Mouse (Mus musculus): ENCODE data around the gene Hcrt. TPM values are rescaled to one million over a fixed set of nuclear protein-coding genes. Genes with fewer than 3 reads are reported as not detected.

The Hcrt gene
- polyA plus RNA-seq, 1 experiment from 2014 or later: not detected

DNA sequence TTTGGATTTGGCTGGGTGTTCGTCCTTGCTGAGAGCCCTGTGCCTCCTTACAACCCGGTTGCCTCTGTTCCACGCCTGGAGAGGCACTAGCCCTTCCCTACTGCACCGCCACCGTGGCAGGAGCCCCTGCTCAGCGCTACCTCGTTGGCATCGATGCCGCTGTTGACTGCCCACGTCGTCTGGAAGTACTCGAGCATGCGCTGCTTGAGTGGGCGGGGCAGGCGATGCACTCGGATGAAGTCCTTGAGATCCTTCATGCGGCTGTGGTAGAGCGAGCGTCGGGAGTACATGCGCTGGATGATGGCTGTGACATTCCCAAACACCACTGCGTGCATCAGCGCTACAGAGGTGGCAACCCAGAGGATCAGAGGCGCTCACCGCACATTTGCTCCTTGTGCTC, 13.3 kb downstream of the Hcrt start:
- Histone ChIP-seq H3K9me3 (replicated peaks) (no peaks in the 10 kb centered on the region), H3K4me1 (replicated peaks) (0 out of 2 replicates have a peak, but pooled peaks cover 3% of the 10 kb centered on the region), H3K4me2 (no peak overlapping the region), H3K36me3 (no peaks in the 10 kb centered on the region), H3K4me3 (no peak overlapping the region), H3K9ac (no peak overlapping the region), H3K27ac (no peak overlapping the region), H3K27me3 (peaks cover 65% of the 10 kb centered on the region)
- ATAC-seq (replicated peaks; ENCODE audit: insufficient number of reproducible peaks, insufficient read depth, low FRiP score, low read depth): no peak
- 31% methylated on average over 25 of the region's 25 CpGs for WGBS

DNA sequence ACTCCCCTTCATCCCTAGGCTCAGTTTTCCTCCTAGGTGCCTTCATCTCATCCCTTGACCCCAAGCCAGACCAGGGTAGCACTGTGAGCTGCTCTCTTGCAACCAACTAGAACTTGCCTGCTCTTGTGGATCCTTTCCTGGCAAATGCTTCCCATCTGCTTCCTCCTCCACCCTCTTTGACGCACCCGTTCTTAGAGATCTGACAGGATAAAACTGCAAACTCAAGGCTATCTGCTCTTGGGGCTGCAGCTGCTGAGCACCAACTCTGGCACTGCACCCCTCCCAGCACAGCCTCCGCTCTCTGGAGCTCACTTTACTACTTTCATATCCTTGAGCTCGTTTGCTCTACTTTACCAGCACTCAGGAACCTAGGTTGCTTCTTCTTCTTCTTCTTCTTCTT, 14.1 kb downstream of the Hcrt start:
- 64% methylated on average over 4 of the region's 4 CpGs for WGBS
- no peak overlapping the region for H3K4me3 ChIP-seq
- no peak for ATAC-seq (replicated peaks; ENCODE audit: insufficient number of reproducible peaks, insufficient read depth, low FRiP score, low read depth)
- no peak overlapping the region for H3K4me2 ChIP-seq
- H3K9me3 ChIP-seq (replicated peaks): no peaks in the 10 kb centered on the region
- 0 out of 2 replicates have a peak, but pooled peaks cover 3% of the 10 kb centered on the region for H3K4me1 ChIP-seq (replicated peaks)
- peaks cover 65% of the 10 kb centered on the region for H3K27me3 ChIP-seq
- H3K27ac ChIP-seq: no peak overlapping the region
- no peaks in the 10 kb centered on the region for H3K36me3 ChIP-seq
- H3K9ac ChIP-seq: no peak overlapping the region

DNA sequence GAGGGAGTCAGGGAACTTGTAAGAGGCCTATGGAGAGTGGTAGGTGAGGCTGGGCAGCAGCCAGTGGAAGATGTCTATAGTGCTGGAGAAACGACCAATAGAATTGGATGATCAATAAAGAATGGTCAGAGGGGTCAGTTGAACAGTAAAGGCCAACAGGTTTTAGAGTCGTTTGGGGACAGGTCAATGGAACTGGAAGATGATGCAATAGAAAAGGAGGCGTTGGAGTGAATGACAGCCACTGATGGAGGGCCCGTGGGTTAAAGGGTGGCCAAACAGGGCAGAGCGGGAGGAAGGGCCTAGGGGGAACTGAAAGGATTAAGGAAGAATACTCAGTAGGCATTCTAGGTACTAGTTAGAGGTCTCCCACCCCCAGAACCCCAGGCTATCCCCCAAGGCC, 15.6 kb downstream of the Hcrt start:
- Histone ChIP-seq H3K9ac (no peak overlapping the region), H3K36me3 (no peaks in the 10 kb centered on the region), H3K9me3 (replicated peaks) (no peaks in the 10 kb centered on the region), H3K4me3 (no peak overlapping the region), H3K27ac (no peak overlapping the region), H3K4me2 (no peak overlapping the region), H3K27me3 (peaks cover 54% of the 10 kb centered on the region), H3K4me1 (replicated peaks) (0 out of 2 replicates have a peak, but pooled peaks cover 3% of the 10 kb centered on the region)
- 66% methylated on average over 5 of the region's 5 CpGs for WGBS
- no peak for ATAC-seq (replicated peaks; ENCODE audit: insufficient number of reproducible peaks, insufficient read depth, low FRiP score, low read depth)

DNA sequence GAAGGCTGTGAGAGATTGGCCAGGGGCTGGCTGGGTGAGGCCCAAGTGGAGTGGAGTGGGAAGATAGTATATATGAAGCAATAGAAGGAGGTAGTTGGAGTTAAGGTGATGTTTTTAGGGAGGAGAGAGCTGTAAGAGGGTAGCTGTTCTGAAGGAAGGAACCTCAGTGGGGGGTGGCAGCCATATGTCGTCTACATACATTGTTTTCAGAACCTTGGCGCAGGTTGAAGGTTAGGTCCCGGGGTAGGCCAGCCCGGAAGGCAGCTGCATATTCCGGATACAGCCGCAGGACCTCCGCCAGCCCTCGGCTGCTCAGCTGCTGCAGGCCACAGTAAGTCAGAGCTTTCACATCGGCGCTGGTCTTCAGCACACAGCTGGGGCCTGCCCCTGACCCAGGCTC, 16.2 kb downstream of the Hcrt start:
- ATAC-seq (replicated peaks; ENCODE audit: insufficient number of reproducible peaks, insufficient read depth, low FRiP score, low read depth): no peak
- Histone ChIP-seq H3K9me3 (replicated peaks) (no peaks in the 10 kb centered on the region), H3K4me3 (no peak overlapping the region), H3K9ac (no peak overlapping the region), H3K36me3 (no peaks in the 10 kb centered on the region), H3K27me3 (peaks cover 50% of the 10 kb centered on the region), H3K27ac (no peak overlapping the region), H3K4me1 (replicated peaks) (0 out of 2 replicates have a peak, but pooled peaks cover 3% of the 10 kb centered on the region), H3K4me2 (no peak overlapping the region)
- 75% methylated on average over 10 of the region's 10 CpGs for WGBS

DNA sequence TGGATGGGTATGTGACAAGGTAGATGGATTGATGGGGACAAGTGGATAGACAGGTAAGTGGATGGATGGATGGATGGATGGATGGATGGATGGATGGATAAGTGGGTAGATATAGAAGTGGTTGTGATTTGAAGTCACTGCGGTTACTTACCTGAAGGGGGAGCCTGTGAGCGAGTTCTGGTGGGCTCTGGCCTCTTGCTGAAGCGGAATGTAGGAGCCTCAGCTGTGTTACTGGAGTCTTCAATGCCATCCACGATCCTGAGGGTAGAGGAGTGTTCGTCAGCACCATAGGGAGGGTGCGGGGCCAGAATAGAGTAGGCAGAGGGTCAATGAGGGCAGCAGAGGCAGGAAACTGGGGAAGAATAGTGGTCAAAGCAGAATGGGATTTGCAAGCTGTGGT, 17.6 kb downstream of the Hcrt start:
- 12% methylated on average over 6 of the region's 6 CpGs for WGBS
- no peaks in the 10 kb centered on the region for H3K36me3 ChIP-seq
- H3K4me1 ChIP-seq (replicated peaks): 0 out of 2 replicates have a peak, but pooled peaks cover 3% of the 10 kb centered on the region
- 0 out of 2 replicates have a peak overlapping the region, but pooled peaks have one; percentile 10 for H3K9ac ChIP-seq
- no peaks in the 10 kb centered on the region for H3K9me3 ChIP-seq (replicated peaks)
- no peak overlapping the region for H3K4me3 ChIP-seq
- H3K27me3 ChIP-seq: peaks cover 48% of the 10 kb centered on the region
- H3K4me2 ChIP-seq: no peak overlapping the region
- ATAC-seq (replicated peaks; ENCODE audit: insufficient number of reproducible peaks, insufficient read depth, low FRiP score, low read depth): no peak
- no peak overlapping the region for H3K27ac ChIP-seq

DNA sequence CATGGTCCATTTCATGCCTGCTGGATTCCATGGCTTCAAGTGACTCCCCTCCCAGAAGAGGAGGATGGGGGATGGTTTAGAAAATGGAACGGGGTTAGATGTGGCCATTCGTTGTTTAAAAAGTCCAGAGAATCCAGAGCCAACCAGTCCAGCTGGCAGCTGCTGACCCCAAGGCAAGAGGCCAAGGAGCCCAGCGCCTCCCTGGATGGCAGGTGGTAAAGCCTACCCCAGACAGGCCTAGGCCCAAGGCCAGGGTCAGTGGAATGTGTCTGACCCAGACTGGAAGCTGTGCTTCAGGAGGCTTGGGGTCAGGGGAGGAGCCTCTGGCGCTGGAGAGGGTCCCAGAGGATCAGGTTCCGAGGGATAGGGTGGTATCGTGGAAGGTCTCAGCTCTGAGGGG, 21.4 kb downstream of the Hcrt start:
- WGBS: 75% methylated on average over 6 of the region's 6 CpGs
- Histone ChIP-seq H3K27me3 (peaks cover 14% of the 10 kb centered on the region), H3K27ac (no peak overlapping the region), H3K36me3 (no peaks in the 10 kb centered on the region), H3K4me2 (no peak overlapping the region), H3K4me1 (replicated peaks) (peaks cover 16% of the 10 kb centered on the region), H3K9me3 (replicated peaks) (no peaks in the 10 kb centered on the region), H3K9ac (no peak overlapping the region), H3K4me3 (no peak overlapping the region)
- ATAC-seq (replicated peaks; ENCODE audit: insufficient number of reproducible peaks, insufficient read depth, low FRiP score, low read depth): no peak

DNA sequence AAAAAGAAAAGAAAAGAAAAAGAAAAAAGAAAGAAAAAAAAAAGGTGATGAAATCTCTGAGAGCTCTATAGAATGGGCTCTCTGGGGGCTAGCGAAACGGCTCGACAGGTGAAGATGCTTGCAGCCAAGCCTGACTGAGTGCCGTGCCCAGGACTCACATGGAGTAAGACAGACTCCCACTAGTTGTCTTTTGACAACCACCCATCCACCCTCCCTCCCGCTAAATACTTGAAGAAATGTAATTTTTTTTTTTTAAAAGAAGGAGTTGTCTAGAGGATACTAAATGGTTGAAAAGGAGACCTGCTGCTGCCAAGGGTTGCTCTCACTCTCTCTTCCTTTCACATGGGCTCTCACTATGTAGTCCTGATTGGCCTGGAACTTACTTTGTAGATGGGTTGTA, 24.0 kb downstream of the Hcrt start:
- 0 out of 2 replicates have a peak, but pooled peaks cover 5% of the 10 kb centered on the region for H3K27me3 ChIP-seq

DNA sequence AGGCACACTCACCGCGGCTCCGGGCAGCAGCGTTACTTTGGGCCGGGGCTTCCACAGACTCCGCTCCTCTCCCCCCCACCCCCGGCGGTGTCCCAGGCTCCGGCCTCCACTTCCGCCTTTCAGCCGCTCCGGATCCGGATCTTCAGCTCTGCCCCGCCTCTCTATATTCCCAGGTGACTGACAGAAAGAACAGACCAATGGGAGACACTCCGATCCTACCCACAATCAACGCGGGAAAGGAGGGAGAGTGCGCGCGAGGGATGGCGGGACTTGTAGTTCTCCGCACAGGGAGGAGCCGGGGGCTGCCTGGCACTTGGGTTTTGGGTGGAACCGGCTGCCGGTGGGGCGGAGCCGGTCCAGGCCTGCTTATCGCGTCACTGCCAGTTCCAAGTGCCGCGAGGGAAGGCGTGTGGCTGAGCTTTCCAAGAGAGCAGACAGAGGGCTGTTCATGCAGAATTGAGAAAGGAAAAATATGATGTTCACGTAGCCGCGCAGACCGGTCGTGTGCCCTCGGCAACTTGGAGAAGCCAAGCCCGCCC, 24.6 kb downstream of the Hcrt start, which contains the start of gene Rab5c:
Gene Rab5c (minus strand): TSS at position 150 of the 539 bp plus-strand sequence.
- H3K27me3 ChIP-seq: 0 out of 2 replicates have a peak, but pooled peaks cover 5% of the 10 kb centered on the region
- under 1% methylated on average over 39 of the region's 39 CpGs for whole genome bisulfite sequencing
- ATAC-seq (replicated peaks; ENCODE audit: insufficient number of reproducible peaks, insufficient read depth, low FRiP score, low read depth): peak; percentile 100
- peaks cover 29% of the 10 kb centered on the region for H3K4me1 ChIP-seq (replicated peaks)
- H3K9ac ChIP-seq: peak within 1 kb of the TSS; percentile 97
- peak within 1 kb of the TSS; percentile 86 for H3K4me2 ChIP-seq
- H3K36me3 ChIP-seq: no peaks in the 10 kb centered on the region
- no peaks in the 10 kb centered on the region for H3K9me3 ChIP-seq (replicated peaks)
- peak within 1 kb of the TSS; percentile 98 for H3K4me3 ChIP-seq
- H3K27ac ChIP-seq: peak within 1 kb of the TSS; percentile 78

More for the DNA sequence above, 24.0 kb downstream of the Hcrt start:
- Histone ChIP-seq H3K36me3 (no peaks in the 10 kb centered on the region), H3K4me2 (peak overlapping the region; percentile 75), H3K4me1 (replicated peaks) (peaks cover 29% of the 10 kb centered on the region), H3K9ac (peak overlapping the region; percentile 49), H3K9me3 (replicated peaks) (no peaks in the 10 kb centered on the region), H3K27ac (peak overlapping the region; percentile 78; the same call in 1 of the 2 replicates), H3K4me3 (peak overlapping the region; percentile 98)
- 14% methylated on average over 5 of the region's 5 CpGs for WGBS
- no peak for ATAC-seq (replicated peaks; ENCODE audit: insufficient number of reproducible peaks, insufficient read depth, low FRiP score, low read depth)

DNA sequence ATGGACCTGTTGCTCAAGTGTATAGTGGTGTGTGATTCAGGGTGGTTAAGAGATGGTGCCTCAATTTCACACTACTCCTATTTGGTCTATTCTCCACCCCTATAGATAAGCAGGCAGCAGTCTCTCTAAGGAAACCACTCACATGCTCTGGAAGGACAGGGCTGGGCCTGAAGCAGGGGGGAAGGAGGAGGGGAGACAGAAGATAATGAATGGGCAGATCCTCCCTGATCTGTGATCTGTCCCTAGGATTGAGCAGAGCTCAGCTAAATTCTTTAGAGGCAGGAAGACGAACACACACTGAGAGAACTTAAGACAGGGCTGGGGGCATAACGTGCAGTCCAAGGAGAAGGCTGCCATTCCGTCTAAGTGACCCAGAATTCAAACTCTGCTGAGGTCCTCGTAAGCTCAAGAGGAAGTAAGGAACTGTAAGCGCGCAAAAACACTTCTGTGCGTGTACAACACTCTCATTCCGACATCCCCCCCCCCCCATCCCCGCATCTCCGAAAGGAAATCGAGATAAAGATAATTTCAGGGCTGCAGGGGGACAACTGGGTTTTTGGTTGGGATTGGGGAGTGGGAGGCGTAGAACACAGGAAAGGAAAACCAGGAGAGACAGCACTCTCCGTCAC, 25.5 kb downstream of the Hcrt start:
- H3K27ac ChIP-seq: peak overlapping the region; percentile 75
- H3K9me3 ChIP-seq (replicated peaks): no peaks in the 10 kb centered on the region
- ATAC-seq (replicated peaks; ENCODE audit: insufficient number of reproducible peaks, insufficient read depth, low FRiP score, low read depth): no peak
- H3K9ac ChIP-seq: peak overlapping the region; percentile 97
- H3K4me3 ChIP-seq: peak overlapping the region; percentile 98
- under 1% methylated on average over 13 of the region's 13 CpGs for WGBS
- H3K36me3 ChIP-seq: no peaks in the 10 kb centered on the region; the same call in 1 of the 2 replicates
- H3K27me3 ChIP-seq: 0 out of 2 replicates have a peak, but pooled peaks cover 5% of the 10 kb centered on the region
- peak overlapping the region; percentile 86 for H3K4me2 ChIP-seq
- peaks cover 31% of the 10 kb centered on the region for H3K4me1 ChIP-seq (replicated peaks)

DNA sequence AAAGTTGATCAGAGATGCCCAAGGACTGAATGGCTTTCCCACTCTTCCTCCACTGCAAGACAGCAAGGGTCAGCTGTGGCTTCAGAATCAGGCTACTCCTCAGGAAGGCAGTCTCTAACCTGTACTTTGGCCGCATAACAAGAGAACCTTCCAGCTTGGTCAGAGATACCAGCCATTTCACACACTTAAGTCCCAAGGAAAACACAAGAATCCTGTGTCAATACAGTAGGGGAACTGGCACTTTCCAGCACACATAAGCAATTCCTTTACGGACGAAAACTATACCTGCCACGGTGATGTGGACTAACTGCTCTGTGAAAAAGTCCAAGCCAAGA, 26.0 kb downstream of the Hcrt start:
- WGBS: 70% methylated on average over 4 of the region's 4 CpGs
- H3K4me2 ChIP-seq: peak overlapping the region; percentile 86
- no peaks in the 10 kb centered on the region for H3K9me3 ChIP-seq (replicated peaks)
- 0 out of 2 replicates have a peak overlapping the region, but pooled peaks have one; percentile 75 for H3K27ac ChIP-seq
- H3K4me3 ChIP-seq: peak overlapping the region; percentile 98
- H3K4me1 ChIP-seq (replicated peaks): peaks cover 31% of the 10 kb centered on the region
- ATAC-seq (replicated peaks; ENCODE audit: insufficient number of reproducible peaks, insufficient read depth, low FRiP score, low read depth): no peak
- peak overlapping the region; percentile 97; the same call in 1 of the 2 replicates for H3K9ac ChIP-seq
- no peaks in the 10 kb centered on the region; the same call in 1 of the 2 replicates for H3K36me3 ChIP-seq
- H3K27me3 ChIP-seq: 0 out of 2 replicates have a peak, but pooled peaks cover 5% of the 10 kb centered on the region

DNA sequence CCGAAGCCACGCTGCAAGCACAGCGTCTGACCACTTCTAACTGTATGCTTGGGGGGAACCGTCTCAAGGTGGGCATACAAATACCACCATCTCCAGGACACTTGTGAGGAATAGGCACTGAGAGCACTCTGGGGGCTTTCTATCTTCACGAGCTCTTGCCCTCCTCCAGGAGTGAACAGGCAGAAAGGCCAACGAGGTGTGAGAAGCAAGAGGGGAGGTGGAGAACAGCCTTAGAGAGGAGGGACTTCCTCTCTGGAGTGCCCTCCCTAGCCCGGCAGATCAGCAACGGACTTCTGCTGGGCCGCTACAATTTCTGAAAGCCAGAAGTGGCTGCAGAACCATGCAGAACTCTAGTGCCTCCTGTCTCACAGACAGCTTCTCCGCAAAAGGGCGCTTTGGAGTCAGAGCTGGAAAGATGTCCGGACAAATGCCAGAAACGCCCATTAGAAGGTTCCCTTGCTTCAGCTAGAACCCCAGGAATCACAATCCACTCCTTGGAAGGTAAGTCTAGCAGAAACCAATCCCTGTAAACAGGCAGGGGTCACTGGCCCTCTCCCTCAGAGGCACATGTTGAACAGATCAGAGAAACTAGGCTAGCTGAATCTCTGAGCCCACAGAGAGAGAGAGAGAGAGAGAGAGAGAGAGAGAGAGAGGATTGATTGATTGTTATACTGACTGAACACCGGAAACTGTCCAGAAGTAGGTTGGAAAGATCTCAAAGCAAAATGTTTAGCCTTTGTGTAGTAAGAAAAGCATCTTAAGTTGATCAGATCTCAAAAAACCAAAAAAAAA, 26.6 kb downstream of the Hcrt start:
- no peaks in the 10 kb centered on the region for H3K9me3 ChIP-seq (replicated peaks)
- H3K27ac ChIP-seq: peak overlapping the region; percentile 38; the same call in 1 of the 2 replicates
- peak overlapping the region; percentile 98 for H3K4me3 ChIP-seq
- no peaks in the 10 kb centered on the region; the same call in 1 of the 2 replicates for H3K36me3 ChIP-seq
- peaks cover 31% of the 10 kb centered on the region for H3K4me1 ChIP-seq (replicated peaks)
- H3K4me2 ChIP-seq: peak overlapping the region; percentile 86
- peak overlapping the region; percentile 97 for H3K9ac ChIP-seq
- H3K27me3 ChIP-seq: 0 out of 2 replicates have a peak, but pooled peaks cover 5% of the 10 kb centered on the region
- WGBS: 61% methylated on average over 14 of the region's 14 CpGs
- no peak for ATAC-seq (replicated peaks; ENCODE audit: insufficient number of reproducible peaks, insufficient read depth, low FRiP score, low read depth)
